Mouse (Mus musculus) cerebellum, postnatal 36 days (tissue): Measurements from ENCODE around the gene Prdm16.

Source experiments
- DNase-seq, 2 experiments: peaks; one replicate each; pipeline ENCODE4 v3.0.0; 2021 to 2022; ENCODE audit warnings: mixed read lengths in 2 of 2

Gene Prdm16

GRCm38 (mm10) chr4:154549961-154550393, 86.7 kb downstream of the Prdm16 start:
- DNase-seq = no peak

- DNase-seq = no peak
Observed at GRCm38 (mm10) chr4:154549497-154549896, 87.2 kb downstream of the Prdm16 start.

DNA sequence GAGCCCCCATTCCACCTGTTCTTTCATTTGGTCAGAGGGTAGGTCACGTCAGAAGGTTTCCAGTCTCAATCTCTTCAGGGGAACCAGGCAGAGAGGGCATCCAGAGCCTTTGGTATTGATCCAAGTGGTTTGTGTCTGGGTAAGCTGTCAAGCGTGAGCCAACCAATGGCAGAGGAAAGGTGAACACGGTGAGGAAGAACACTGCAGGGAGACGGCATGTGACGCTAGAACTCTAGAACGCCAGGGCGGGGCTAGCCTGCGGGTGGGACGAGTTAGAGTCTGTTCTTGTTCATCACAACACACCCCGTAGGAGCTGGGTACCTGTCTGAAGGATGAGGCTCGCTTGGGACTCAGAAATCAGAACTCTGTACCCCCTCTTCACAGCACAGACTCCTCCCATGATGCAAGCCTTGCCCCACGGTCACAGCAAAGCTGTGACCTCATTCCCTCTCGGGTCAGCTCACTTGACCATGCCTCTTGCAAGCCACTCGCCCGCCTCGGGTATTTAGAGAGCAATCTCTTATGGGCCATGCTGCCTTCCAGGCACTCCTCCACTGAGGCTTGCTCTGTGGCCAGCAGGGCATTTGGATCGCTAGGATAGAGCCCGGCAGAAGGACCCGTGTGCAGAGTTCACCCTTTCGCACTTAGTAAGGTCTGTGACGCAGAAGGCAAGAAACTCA, 89.4 kb downstream of the Prdm16 start:
- no peak for DNase-seq

- DNase-seq = no peak
Observed at GRCm38 (mm10) chr4:154545296-154545695, 91.4 kb downstream of the Prdm16 start.

- DNase-seq = no peak
Observed at GRCm38 (mm10) chr4:154543921-154544320, 92.8 kb downstream of the Prdm16 start.

- DNase-seq = no peak
Observed at GRCm38 (mm10) chr4:154543128-154543527, 93.5 kb downstream of the Prdm16 start.

- no peak for DNase-seq
Observed at GRCm38 (mm10) chr4:154542568-154542967, 94.1 kb downstream of the Prdm16 start.

DNA sequence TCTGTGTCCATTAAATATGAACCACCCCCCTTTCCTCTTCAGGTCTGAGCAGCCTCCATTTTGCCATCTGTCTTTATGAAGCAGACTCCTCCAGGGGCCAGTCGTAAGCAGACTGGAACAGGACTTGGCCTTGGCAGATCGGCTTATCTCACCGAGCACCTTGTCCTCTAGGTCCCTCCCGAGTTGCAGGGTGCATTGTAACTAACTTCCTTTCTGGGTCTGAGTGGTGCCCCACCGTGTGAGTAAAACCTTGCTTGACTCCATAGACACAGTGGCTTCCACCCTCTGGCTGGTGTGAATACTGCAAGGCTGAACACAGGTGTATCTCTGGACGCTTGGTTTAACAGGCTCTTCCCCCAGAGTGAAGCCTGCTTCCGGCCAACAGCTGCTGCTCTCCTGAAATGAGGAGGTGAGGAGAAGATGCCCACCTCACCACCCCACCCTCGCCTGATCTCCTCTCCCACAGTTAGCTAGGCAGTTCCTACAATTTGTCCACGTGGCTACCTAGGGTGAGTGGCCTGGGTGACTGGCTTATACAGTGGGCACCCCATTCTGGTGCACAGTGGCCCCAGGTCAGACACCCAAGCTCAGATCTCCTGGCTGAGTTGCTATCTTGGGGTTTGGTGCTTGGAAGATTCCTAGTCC, 94.9 kb downstream of the Prdm16 start:
- DNase-seq = no peak

DNA sequence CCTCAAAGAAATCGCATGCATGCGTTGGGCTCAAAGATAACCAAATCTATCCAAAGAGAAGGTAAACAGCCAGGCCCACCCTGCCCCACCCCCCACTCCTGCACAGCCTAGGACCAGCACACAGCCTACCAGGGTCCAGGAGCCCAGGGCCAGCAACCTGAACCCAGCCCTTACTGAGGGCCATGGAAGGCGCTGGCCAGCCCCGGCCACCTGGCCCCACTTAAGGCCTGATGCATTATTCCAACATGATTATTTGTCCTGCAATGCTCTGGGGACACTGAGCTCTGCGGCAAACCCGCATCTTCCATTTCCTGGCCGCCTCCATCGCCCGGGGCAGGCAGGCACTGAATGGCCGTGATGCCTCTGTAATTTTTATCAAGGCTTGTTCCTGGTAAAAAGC, 96.0 kb downstream of the Prdm16 start:
- no peak for DNase-seq

DNA sequence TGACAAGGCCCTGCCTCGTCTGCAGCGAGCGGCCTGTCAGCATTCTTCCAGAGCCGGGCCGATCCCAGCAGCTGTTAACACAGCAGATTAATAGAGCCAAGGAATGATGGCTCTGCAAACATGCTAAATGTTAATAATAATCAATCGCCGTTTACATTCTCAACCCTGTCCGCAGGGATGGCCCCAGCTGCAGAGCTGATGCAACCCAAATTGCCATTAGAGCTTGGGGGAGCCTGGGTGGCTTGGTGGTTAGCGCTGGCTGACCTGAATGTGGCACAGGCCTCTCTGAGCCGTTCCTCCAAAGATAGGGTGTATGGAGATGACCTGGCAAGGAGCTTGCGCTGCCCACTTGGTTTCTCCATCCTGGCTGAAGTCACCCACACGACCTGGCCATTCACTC, 97.0 kb downstream of the Prdm16 start:
- no peak for DNase-seq

- no peak for DNase-seq
Observed at GRCm38 (mm10) chr4:154538727-154539126, 97.9 kb downstream of the Prdm16 start.

DNA sequence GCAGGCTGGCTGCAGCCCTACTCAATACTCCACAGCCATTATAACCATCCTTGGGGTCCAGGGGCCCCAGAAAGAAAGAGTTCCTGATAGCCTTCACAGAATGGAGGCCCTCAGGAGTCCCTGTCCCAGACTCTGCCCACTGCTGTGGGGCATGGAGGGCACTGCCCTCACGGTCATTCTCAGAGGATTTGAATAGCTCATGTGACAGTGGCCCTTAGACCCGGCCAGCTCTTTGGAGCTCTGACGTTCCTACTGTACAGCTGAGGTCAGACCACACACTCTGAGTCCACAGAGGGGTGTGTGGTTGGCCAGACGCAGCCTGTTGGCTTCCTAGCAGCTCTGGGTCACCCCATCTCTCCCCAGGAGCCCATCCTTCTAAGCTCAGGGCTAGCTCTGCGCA, 100.6 kb downstream of the Prdm16 start:
- no peak for DNase-seq

DNA sequence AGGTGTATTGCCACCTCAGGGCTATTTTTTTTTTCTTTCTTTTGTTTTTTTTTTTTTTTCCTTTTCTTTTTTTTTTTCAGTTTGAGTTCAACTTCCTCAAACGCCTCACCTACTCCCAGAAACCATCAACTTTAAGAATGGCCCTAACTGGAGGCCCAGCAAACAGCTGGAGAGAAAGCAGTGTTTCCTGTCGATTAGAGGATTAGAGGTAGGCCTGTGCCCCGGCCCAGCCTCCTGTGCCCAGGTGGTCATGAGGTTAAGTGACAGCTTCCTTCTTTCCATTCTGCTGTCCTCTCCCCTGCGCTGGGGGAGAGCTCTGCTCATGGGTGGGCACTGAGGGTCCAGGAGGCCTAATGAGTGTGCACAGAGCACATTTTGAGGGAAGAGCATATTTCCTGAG, 105.3 kb downstream of the Prdm16 start:
- no peak for DNase-seq

DNA sequence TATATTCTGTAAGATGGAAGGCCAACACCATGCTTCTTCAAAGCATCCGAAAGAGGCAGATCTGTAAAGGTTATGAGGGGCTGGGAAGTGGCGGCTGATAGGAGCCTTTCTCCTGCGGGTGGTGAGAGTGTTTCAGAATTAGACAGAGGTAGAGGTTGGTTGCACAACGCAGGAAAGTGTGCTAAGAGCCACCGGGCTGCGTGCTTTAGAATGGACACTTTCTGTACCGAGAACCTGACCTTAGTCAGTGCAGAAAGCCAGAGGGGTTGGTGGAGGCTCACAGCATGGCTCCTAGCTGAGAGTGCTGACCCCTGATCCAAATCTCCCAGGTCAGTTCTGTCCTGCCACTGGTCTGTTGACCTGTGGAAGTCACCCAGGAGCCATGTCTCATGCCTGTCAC, 106.3 kb downstream of the Prdm16 start:
- DNase-seq = no peak

GRCm38 (mm10) chr4:154527506-154527905, 109.2 kb downstream of the Prdm16 start:
- no peak for DNase-seq

GRCm38 (mm10) chr4:154526351-154526786, 110.3 kb downstream of the Prdm16 start:
- DNase-seq = no peak

GRCm38 (mm10) chr4:154523898-154524297, 112.8 kb downstream of the Prdm16 start:
- no peak for DNase-seq

- no peak for DNase-seq
Observed at GRCm38 (mm10) chr4:154521881-154522676, 114.6 kb downstream of the Prdm16 start.

DNA sequence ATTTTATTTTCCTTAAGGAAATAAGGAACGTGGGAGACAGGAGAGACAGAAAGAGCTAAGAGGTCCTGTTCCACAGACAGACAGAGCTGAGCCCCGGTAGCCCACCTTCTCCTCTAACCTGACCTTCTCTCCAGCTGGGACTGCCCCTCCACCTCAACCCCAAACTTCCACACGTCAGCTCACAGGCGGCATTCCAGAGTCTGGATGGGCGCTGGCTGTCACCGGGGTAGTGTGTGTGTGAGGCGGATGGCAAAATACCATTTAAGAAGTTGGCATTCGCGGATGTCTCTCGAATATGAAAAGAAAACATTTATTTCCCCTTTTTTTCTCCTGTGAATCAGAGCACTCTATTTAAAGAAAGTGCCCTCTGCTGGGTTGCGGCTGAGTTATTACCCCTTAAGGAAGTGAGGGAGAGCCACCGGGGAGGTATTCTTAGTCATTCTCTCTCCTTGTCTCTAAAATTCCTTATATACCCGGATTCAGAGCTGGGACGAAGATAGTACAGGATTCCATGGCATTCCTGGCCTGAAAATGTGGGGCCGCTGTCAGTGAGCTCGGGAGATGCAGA, 117.1 kb downstream of the Prdm16 start:
- DNase-seq = no peak

- DNase-seq = no peak
Observed at GRCm38 (mm10) chr4:154517991-154518390, 118.7 kb downstream of the Prdm16 start.

DNA sequence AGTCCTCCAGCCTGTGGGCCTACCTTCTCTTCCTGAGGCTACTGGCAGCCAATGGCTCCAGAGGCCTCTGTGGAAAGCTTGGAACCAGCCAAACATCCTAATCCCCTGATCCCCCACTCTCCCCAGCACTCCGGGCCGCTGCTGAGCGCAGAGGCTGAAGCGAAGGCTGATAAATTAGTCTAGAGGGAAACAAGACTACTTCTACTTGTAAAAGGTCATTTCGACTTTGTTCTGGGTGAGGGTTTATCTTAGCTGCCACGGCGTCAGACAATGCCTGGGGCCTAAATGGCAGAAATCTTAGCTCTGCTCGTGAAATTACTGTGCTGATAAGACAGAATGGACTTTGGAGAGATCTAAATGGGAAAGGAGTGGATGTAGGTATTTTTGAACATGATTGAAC, 120.2 kb downstream of the Prdm16 start:
- no peak for DNase-seq

DNA sequence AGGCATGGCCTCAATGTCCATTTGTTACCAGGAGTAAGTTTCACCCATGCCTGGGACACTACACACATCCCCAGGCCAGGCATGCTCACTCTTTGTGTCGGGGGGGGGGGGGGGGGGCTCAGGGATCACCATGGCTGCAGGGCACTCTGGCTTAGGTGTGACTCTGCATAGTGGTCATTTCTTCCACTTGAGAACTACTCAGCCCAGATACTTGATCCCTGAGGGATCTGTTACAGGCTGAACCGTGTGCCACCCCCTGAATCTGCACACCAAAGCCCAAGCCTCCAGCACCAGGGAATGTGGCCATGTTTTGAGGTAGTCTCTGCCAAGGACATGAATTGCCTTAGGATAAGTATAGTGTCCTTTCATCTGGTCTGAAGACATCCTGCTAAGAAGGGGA, 123.0 kb downstream of the Prdm16 start:
- no peak for DNase-seq

DNA sequence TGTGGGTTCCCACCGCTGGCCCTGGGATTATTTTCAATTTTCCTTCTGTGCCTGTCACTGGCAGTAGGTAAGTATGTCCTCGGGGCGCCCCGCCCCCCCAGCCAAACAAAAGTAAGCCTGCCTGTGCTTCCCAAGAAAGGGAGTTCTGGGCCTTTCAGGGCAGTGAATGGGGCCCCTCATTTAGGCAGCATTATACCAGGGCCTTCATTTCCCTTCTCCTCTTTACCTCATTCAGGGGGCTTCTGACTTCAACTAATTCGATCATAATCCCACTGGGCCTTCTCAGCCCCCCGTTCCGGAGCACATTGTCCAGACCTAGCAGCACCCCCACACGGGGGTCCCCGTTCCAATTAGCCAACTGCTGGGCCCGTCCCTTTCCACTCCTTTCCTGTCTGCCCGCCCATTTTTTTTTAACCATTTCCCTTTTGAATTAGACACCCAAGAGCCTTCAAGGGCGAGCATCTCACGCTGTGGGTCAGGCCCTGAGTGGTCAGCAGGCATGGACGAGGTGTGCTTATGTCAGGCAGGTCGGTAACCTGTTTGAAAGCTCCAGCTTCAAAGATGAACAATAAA, 124.1 kb downstream of the Prdm16 start:
- DNase-seq = no peak
